Mouse (Mus musculus) left cerebral cortex, postnatal 14 days (tissue): ENCODE data around the gene Shbg. TPM values are rescaled to one million over a fixed set of nuclear protein-coding genes. Genes with fewer than 3 reads are reported as not detected.
A peak's percentile ranks its signal among the peaks of the same experiment; 100 is the strongest.
"Not testable (repeated sequence)": the region's sequence is repeated elsewhere in the genome, so short reads cannot be mapped to it uniquely, and the experiment has no call there.

ENCODE experiments used
- DNase-seq, 2 experiments: peaks; one replicate each; pipeline ENCODE4 v3.0.0; 2021 to 2022; ENCODE audit warnings: low spot score in 2 of 2, mixed read lengths in 1 of 2
- intact Hi-C: fragments of 180-260 bp; cut with DNase I; formaldehyde crosslinking; loops from one replicate; pipeline ENCODE4 v1.15.1; 2025
- total RNA-seq, 2 experiments: library from RNA; stranded (reverse); gene quantifications; 2 replicates each; pipeline ENCODE4 v1.2.3; 2021

Shbg gene
- total RNA-seq, 2 experiments from 2014 or later: not detected

- intact Hi-C loops: no loop called here
Observed at GRCm38 (mm10) chr11:69633128-69633866, 15.6 kb upstream of the Shbg start.

GRCm38 (mm10) chr11:69632284-69633089, 14.8 kb upstream of the Shbg start, which contains the start of gene Fxr2:
Fxr2 (plus strand) TSS chr11:69632990.
- peak; percentile 100 for DNase-seq
- intact Hi-C loops: no loop called here

More at GRCm38 (mm10) chr11:69633128-69633866, 15.6 kb upstream of the Shbg start:
- DNase-seq: no peak

GRCm38 (mm10) chr11:69629802-69630201, 12.1 kb upstream of the Shbg start:
- no peak for DNase-seq
- intact Hi-C loops: no loop called here

DNA sequence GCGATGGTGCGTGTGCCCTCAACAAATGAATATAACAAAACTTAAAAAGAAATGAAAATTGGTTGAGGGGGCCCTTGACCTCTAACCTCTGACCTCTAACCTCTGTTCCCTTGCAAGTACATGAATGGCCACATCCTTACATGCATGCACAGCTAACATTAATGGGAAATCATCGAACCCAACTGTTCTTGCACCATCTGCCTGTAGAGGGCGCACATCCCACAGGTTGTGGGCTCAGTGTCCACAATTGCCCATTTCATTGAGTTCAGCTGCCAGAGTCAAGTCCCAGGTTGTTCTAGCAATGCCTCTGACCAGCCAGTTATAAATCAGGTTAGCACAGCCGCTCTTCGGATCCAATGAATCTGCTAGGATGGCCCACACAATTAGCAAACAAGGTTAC, 10.6 kb upstream of the Shbg start:
- DNase-seq: peak; percentile 63 to 77
- intact Hi-C loops: no loop called here

- intact Hi-C loops, DNase-seq: not testable (repeated sequence)
Observed at GRCm38 (mm10) chr11:69624339-69624738, 6.6 kb upstream of the Shbg start.

DNA sequence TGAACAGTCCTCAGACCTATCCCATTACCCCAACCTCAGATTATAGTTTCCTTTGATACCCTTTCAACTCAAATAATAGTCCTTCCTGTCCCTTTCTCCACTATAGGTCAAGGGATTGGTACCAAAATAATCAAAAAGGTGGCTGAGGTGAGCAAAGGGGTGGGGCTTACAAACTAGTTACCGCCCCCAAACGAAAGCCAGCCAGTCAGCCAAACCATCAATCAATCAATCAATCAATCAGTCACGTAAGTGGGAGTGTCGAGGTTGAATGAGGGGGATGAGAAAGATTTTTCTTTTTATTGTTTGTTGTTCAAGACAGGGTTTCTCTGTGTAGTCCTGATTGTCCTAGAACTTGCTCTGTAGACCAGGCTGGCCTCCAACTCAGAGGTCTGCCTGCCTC, 5.3 kb upstream of the Shbg start:
- intact Hi-C loops: no loop called here
- no peak for DNase-seq

DNA sequence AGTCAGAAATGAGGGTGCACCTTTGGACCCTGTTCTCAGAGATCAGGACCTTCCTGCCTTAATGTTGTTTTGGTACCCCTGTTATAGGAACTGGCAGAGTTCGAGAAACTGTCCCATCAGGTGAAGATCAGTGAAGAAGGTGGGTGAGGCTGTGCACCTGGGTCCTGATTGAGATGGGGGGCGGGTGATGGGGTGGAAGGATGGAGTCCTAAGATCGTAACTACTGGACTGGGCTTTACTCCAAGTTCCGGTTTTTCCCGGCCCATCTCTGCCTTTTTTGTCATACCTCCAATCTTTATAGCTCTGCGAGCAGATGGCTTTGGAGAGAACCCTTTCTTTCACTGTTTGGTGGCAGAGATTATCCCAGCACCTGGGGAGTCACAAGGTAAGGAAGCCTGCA, 4.7 kb upstream of the Shbg start:
- intact Hi-C loops: no loop called here
- no peak for DNase-seq

DNA sequence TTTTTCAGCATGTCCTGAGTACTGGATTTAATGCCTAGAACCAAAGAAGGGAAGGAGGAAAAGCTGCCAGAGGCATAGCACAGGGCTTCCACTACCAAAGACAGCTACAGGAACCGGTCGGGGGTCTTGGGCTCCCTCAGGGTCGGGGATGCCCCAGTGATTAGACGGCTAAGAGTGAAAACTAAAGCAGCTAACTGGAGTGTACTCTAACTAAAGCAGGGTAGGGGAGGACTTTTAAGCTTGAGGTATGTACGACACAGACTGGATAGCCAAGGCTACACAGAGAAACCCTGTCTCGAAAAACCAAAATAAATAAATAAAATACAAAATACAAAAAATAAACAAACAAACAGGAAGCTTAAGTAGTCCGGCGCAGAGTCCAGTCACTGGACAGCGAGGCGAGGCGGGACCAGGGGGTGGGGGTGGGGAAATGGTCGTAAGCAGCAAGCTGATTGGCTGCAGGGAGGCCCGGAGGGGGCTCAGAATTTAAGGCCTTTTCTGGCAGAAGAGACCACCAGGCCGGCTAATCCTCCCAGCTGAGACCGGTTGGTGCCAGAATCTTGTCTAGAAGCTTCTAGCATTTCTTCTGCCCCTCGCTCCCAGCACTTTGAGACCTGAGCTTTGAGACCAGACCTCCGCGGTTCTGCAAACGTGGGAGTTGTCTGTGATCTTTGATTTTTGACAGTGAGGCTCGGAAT, 4.0 kb upstream of the Shbg start, which contains the start of gene Sat2:
Sat2 (plus strand) TSS at position 454 of the 698 bp plus-strand sequence.
- DNase-seq: peak; percentile 44 to 60
- intact Hi-C loops: no loop called here

DNA sequence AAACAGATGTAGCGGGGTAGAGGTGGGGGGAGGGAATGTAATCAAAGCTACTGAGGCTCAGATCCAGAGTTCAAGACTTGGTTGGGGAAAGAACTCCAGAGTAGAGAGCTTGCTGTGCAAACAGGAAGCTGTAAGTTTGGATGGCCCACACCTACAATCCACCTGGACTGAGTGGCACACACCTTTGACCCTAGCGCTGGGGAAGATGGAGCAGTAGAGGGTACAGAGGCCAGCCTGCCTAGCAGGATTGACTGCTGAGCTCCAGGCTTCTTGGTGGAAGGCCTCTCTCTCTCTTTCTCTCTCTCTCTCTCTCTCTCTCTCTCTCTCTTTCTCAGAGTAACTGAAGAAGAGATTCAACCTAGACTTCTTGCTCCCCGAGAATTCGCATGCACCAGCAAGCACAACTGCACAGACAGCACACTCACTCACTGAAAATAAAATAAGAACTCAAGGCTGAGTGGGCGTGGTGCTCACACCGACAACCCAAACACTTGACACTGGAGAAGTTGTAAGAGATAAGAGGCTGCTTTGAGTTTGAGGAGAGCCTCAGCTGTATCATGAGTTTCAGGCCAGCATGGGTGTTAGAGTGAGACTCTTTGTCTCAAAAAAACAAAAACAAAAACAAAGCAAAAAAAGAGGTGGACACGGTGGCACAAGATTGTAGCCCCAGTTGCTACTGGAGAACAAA, 2.8 kb upstream of the Shbg start:
- intact Hi-C loops: no loop called here
- no peak for DNase-seq

- DNase-seq: no peak
- intact Hi-C loops: no loop called here
Observed at GRCm38 (mm10) chr11:69616781-69617180, 924 bp downstream of the Shbg start.

- intact Hi-C loops: loop anchor here (2.0 kb wide), 1 partner anchor 33 kb away; the partner anchor contains the start of genes Trp53 and Wrap53
- not testable (repeated sequence) for DNase-seq
Observed at GRCm38 (mm10) chr11:69614257-69614588, 3.5 kb downstream of the Shbg start.

- DNase-seq: peak; percentile 79 to 83
- intact Hi-C loops: loop anchor here (2.0 kb wide), 1 partner anchor 33 kb away; the partner anchor contains the start of genes Trp53 and Wrap53
Observed at GRCm38 (mm10) chr11:69613553-69614256, 4.0 kb downstream of the Shbg start.

DNA sequence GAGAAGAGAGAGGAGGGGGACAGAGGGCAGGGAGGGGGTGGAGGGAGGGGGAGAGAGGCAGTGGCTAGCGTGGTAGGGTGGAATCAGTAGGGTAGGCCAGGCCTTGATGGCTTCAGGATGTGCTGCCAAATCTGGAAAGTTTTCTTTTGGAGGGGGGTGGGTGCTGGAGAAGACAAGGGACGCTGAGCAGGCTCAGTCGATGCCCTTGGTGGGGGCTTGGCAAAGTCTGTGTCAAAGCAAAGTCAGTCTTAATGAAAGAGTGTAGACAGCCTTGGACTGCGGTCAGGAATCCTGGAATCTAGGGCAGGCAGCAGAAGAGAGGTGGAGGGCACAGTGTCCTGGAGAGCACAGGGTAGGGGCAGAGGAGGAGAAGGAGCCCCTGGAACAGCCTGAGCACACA, 6.8 kb downstream of the Shbg start:
- intact Hi-C loops: no loop called here
- DNase-seq: no peak

GRCm38 (mm10) chr11:69609416-69609815, 8.3 kb downstream of the Shbg start:
- DNase-seq: no peak

GRCm38 (mm10) chr11:69608525-69608924, 9.2 kb downstream of the Shbg start:
- DNase-seq: no peak
- intact Hi-C loops: no loop called here

More at GRCm38 (mm10) chr11:69609416-69609815, 8.3 kb downstream of the Shbg start:
- intact Hi-C loops: no loop called here

DNA sequence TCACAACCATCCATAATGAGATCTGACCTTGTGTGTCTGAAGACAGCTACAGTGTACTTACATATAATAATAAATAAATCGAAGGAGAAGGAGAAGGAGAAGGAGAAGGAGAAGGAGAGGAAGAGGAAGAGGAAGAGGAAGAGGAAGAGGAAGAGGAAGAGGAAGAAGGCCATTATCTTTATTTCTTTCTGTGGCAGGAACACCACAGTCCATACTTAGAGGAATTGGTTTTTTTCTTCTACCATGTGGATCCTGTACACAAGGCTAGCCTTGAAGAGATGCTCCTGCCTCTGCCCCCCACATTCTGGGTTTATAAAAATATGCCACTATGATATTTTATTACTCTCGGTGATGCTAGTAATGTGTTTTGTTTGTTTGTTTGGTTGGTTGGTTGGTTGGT, 10.9 kb downstream of the Shbg start:
- DNase-seq: no peak
- intact Hi-C loops: no loop called here

DNA sequence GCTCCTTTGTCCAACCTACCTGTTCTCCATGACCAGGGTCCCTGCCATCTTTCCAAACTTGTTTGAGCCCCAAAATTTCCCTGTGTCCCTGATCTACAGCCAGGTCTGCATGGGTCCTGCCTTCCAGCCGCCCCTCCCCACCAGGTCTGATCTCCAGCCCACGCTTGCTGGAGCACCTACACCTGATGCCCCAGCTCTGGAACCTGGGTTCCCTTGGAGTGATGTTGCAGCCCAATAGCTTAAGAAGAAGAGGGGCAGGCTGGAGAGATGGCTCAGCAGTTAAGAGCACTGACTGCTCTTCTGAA, 11.3 kb downstream of the Shbg start:
- DNase-seq: no peak
- intact Hi-C loops: no loop called here

- intact Hi-C loops: no loop called here
- DNase-seq: peak; percentile 84 to 85
Observed at GRCm38 (mm10) chr11:69605726-69606490, 11.8 kb downstream of the Shbg start, which contains the start of gene Atp1b2. Atp1b2 (minus strand) TSS chr11:69605942.
